Mouse (Mus musculus) G1E (cell line): ENCODE results near the gene Sptbn4.

Experiments used
- CTCF ChIP-seq: IDR thresholded peaks from 2 replicates; pipeline ENCODE4 v1.5.1; 2012; ENCODE audit warnings: low read depth, low read length, inconsistent platforms, mixed read lengths
- GATA1 ChIP-seq: IDR thresholded peaks from 2 replicates; pipeline ENCODE4 v1.6.1; 2012; ENCODE audit warnings: borderline replicate concordance, low read length, inconsistent platforms, mixed read lengths
- GATA2 ChIP-seq: IDR thresholded peaks from 2 replicates; pipeline ENCODE4 v1.6.1; 2012; ENCODE audit warnings: low read depth, low read length, inconsistent platforms, borderline replicate concordance
- POLR2AphosphoS5 ChIP-seq: IDR thresholded peaks from 2 replicates; pipeline ENCODE4 v1.6.1; 2012; ENCODE audit warnings: low read depth, low read length, inconsistent platforms; ENCODE audit not compliant: insufficient replicate concordance
- TAL1 ChIP-seq: conservative IDR thresholded peaks from 2 replicates; pipeline ENCODE4 v1.6.1; 2012; ENCODE audit warnings: low read depth, low read length, inconsistent platforms, mixed read lengths

- no peak for TF ChIP-seq GATA1
- no peak for TF ChIP-seq CTCF
- TF ChIP-seq POLR2AphosphoS5, result no peak
- no peak for TF ChIP-seq TAL1
- no peak for TF ChIP-seq GATA2
These were observed 25.1 kb upstream of the Sptbn4 start for GRCm38 (mm10) chr7:27472596-27472995.
